Mouse (Mus musculus): Measurements from ENCODE around the gene Arl4c. TPM values are rescaled to one million over a fixed set of nuclear protein-coding genes. Genes with fewer than 3 reads are reported as not detected.

Arl4c gene
- polyA plus RNA-seq, 1 experiment from 2014 or later = 4.4 TPM

DNA sequence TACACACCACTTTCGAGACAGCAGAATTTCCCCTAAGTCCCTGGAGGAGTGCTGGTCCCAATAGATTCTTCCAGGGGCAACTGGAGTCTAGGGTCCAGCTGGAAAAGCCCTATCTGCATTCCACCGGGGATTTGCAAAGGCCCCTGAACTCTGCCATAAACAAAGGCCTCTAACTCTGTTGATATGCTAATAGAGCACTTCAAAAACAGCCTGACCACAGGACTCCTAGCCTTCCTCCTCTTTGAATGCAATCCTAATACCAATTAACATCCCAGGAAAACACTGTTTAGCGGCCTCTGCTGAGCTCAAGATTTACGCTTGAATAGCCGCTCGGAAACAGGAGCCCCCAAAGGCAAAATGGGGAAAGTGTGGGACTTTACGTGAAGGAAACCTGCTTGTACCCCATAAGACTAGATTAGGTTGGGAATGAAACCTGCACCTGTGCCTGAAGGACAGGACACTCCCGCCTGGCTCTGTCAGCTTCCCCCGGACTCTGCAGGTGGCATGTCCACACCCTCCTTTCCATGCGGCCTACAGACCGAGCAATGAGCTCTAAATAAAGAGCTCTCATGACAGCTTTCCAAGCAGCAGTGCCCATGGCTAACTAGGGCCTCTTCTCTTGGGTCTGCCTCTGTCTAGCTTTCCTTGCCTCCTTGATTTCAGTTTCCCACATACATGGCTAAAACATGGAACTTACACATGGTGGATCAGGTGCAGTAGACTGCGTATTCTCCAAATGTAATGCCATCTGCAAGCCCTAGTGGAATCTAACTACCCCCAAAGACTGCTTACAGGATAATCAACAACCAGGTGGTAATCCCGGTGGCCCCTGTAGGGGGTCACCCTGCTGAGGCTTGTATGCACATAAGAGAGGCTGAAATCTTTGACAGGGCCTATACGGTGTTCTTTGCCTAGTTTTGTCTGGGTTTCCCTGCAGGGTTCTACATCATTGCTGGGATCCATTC is 32.9 kb downstream of the Arl4c start:
- H3K27me3 ChIP-seq (ENCODE audit: control insufficient read depth, insufficient read depth, low read length) = no peaks in the 10 kb centered on the region
- H3K9ac ChIP-seq (ENCODE audit: low read length) = no peak overlapping the region
- peaks cover 3 to 13% of the 10 kb centered on the region in 2 experiments; a peak in 3 of 4 replicates for H3K4me1 ChIP-seq (ENCODE audit: control insufficient read depth in 2 of 2, insufficient read depth in 2 of 2, low read length in 2 of 2)
- H3K9me3 ChIP-seq (ENCODE audit: control insufficient read depth, low read length) = no peaks in the 10 kb centered on the region
- no peaks in the 10 kb centered on the region for H3K36me3 ChIP-seq (ENCODE audit: control insufficient read depth, insufficient read depth, low read length)
- H3K4me3 ChIP-seq (ENCODE audit: control insufficient read depth in 1 of 2, insufficient read depth in 1 of 2, low read depth in 1 of 2, low read length in 2 of 2) = no peak overlapping the region
- H3K4me2 ChIP-seq (ENCODE audit: low read length) = 0 out of 2 replicates have a peak overlapping the region, but pooled peaks have one; percentile 11
- WGBS = 39% methylated on average over 14 of the region's 14 CpGs
- ATAC-seq (ENCODE audit: insufficient number of reproducible peaks, insufficient read depth, low FRiP score, low read depth) = no peak
- no peak overlapping the region for H3K27ac ChIP-seq (replicated peaks in 1 of 2; ENCODE audit: control insufficient read depth in 1 of 2, insufficient read depth in 1 of 2, low read depth in 2 of 2, low read length in 2 of 2)

DNA sequence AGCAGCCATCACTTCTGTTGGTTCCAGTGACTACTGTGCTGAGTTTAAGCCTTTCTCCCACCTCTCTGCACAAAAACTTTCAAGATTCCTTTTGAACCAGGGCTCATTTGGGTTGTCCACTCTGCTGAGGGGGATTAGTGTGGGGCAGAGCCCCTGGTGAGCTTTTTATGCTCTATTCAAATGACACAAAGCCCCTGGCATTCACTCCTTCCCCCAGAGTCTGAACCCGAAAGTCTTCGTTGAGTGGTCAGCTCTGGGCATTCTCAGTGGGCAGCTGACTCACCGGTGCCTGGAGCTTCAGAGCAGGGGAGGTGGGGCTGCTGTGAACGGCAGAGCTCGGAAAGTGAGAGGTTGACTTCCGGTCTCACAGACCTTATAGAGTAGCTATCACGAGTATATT is 33.7 kb downstream of the Arl4c start:
- H3K9me3 ChIP-seq (ENCODE audit: control insufficient read depth, low read length) = no peaks in the 10 kb centered on the region
- ATAC-seq (ENCODE audit: insufficient number of reproducible peaks, insufficient read depth, low FRiP score, low read depth) = no peak
- no peak overlapping the region for H3K9ac ChIP-seq (ENCODE audit: low read length)
- no peak overlapping the region for H3K27ac ChIP-seq (replicated peaks in 1 of 2; ENCODE audit: control insufficient read depth in 1 of 2, insufficient read depth in 1 of 2, low read depth in 2 of 2, low read length in 2 of 2)
- 12% methylated on average over 7 of the region's 7 CpGs for WGBS
- H3K4me3 ChIP-seq (ENCODE audit: control insufficient read depth in 1 of 2, insufficient read depth in 1 of 2, low read depth in 1 of 2, low read length in 2 of 2) = no peak overlapping the region
- H3K4me2 ChIP-seq (ENCODE audit: low read length) = 0 out of 2 replicates have a peak overlapping the region, but pooled peaks have one; percentile 11
- no peaks in the 10 kb centered on the region for H3K36me3 ChIP-seq (ENCODE audit: control insufficient read depth, insufficient read depth, low read length)
- H3K4me1 ChIP-seq (ENCODE audit: control insufficient read depth in 2 of 2, insufficient read depth in 2 of 2, low read length in 2 of 2) = peaks cover 3 to 13% of the 10 kb centered on the region in 2 experiments; a peak in 3 of 4 replicates
- no peaks in the 10 kb centered on the region for H3K27me3 ChIP-seq (ENCODE audit: control insufficient read depth, insufficient read depth, low read length)

- 48% methylated on average over 3 of the region's 3 CpGs for WGBS
These were observed 37.4 kb downstream of the Arl4c start for GRCm38 (mm10) chr1:88664623-88665022.

GRCm38 (mm10) chr1:88662736-88663135 is 39.3 kb downstream of the Arl4c start:
- Histone ChIP-seq H3K27ac (replicated peaks in 1 of 2; ENCODE audit: control insufficient read depth in 1 of 2, insufficient read depth in 1 of 2, low read depth in 2 of 2, low read length in 2 of 2) (peak overlapping the region in 1 of 2 experiments; percentile 4; a peak in 1 of 4 replicates), H3K4me2 (ENCODE audit: low read length) (no peak overlapping the region), H3K4me1 (ENCODE audit: control insufficient read depth in 2 of 2, insufficient read depth in 2 of 2, low read length in 2 of 2) (peaks cover 12% of the 10 kb centered on the region in 2 experiments; a peak in 3 of 4 replicates), H3K4me3 (ENCODE audit: control insufficient read depth in 1 of 2, insufficient read depth in 1 of 2, low read depth in 1 of 2, low read length in 2 of 2) (no peak overlapping the region), H3K9ac (ENCODE audit: low read length) (no peak overlapping the region), H3K36me3 (ENCODE audit: control insufficient read depth, insufficient read depth, low read length) (no peaks in the 10 kb centered on the region), H3K9me3 (ENCODE audit: control insufficient read depth, low read length) (no peaks in the 10 kb centered on the region), H3K27me3 (ENCODE audit: control insufficient read depth, insufficient read depth, low read length) (no peaks in the 10 kb centered on the region)
- WGBS = 66% methylated on average over 5 of the region's 5 CpGs
- no peak for ATAC-seq (ENCODE audit: insufficient number of reproducible peaks, insufficient read depth, low FRiP score, low read depth)

More at GRCm38 (mm10) chr1:88664623-88665022, 37.4 kb downstream of the Arl4c start:
- Histone ChIP-seq H3K9ac (ENCODE audit: low read length) (no peak overlapping the region), H3K9me3 (ENCODE audit: control insufficient read depth, low read length) (no peaks in the 10 kb centered on the region), H3K36me3 (ENCODE audit: control insufficient read depth, insufficient read depth, low read length) (no peaks in the 10 kb centered on the region), H3K27me3 (ENCODE audit: control insufficient read depth, insufficient read depth, low read length) (no peaks in the 10 kb centered on the region), H3K27ac (replicated peaks in 1 of 2; ENCODE audit: control insufficient read depth in 1 of 2, insufficient read depth in 1 of 2, low read depth in 2 of 2, low read length in 2 of 2) (no peak overlapping the region), H3K4me2 (ENCODE audit: low read length) (no peak overlapping the region), H3K4me3 (ENCODE audit: control insufficient read depth in 1 of 2, insufficient read depth in 1 of 2, low read depth in 1 of 2, low read length in 2 of 2) (no peak overlapping the region), H3K4me1 (ENCODE audit: control insufficient read depth in 2 of 2, insufficient read depth in 2 of 2, low read length in 2 of 2) (peaks cover 4 to 12% of the 10 kb centered on the region in 2 experiments; a peak in 3 of 4 replicates)
- no peak for ATAC-seq (ENCODE audit: insufficient number of reproducible peaks, insufficient read depth, low FRiP score, low read depth)

- Histone ChIP-seq H3K36me3 (ENCODE audit: control insufficient read depth, insufficient read depth, low read length) (no peaks in the 10 kb centered on the region), H3K27me3 (ENCODE audit: control insufficient read depth, insufficient read depth, low read length) (no peaks in the 10 kb centered on the region), H3K27ac (replicated peaks in 1 of 2; ENCODE audit: control insufficient read depth in 1 of 2, insufficient read depth in 1 of 2, low read depth in 2 of 2, low read length in 2 of 2) (no peak overlapping the region), H3K4me3 (ENCODE audit: control insufficient read depth in 1 of 2, insufficient read depth in 1 of 2, low read depth in 1 of 2, low read length in 2 of 2) (no peak overlapping the region), H3K9me3 (ENCODE audit: control insufficient read depth, low read length) (no peaks in the 10 kb centered on the region), H3K4me2 (ENCODE audit: low read length) (no peak overlapping the region), H3K4me1 (ENCODE audit: control insufficient read depth in 2 of 2, insufficient read depth in 2 of 2, low read length in 2 of 2) (peaks cover 12 to 17% of the 10 kb centered on the region in 2 experiments; a peak in 3 of 4 replicates), H3K9ac (ENCODE audit: low read length) (no peak overlapping the region)
- 84% methylated on average over 3 of the region's 3 CpGs for WGBS
- ATAC-seq (ENCODE audit: insufficient number of reproducible peaks, insufficient read depth, low FRiP score, low read depth) = no peak
These were observed 40.8 kb downstream of the Arl4c start for GRCm38 (mm10) chr1:88661209-88661608.

- Histone ChIP-seq H3K27me3 (ENCODE audit: control insufficient read depth, insufficient read depth, low read length) (no peaks in the 10 kb centered on the region), H3K36me3 (ENCODE audit: control insufficient read depth, insufficient read depth, low read length) (no peaks in the 10 kb centered on the region), H3K4me1 (ENCODE audit: control insufficient read depth in 2 of 2, insufficient read depth in 2 of 2, low read length in 2 of 2) (peaks cover 12 to 17% of the 10 kb centered on the region in 2 experiments; a peak in 3 of 4 replicates), H3K9me3 (ENCODE audit: control insufficient read depth, low read length) (no peaks in the 10 kb centered on the region), H3K9ac (ENCODE audit: low read length) (0 out of 2 replicates have a peak overlapping the region, but pooled peaks have one; percentile 21), H3K4me3 (ENCODE audit: control insufficient read depth in 1 of 2, insufficient read depth in 1 of 2, low read depth in 1 of 2, low read length in 2 of 2) (no peak overlapping the region), H3K27ac (replicated peaks in 1 of 2; ENCODE audit: control insufficient read depth in 1 of 2, insufficient read depth in 1 of 2, low read depth in 2 of 2, low read length in 2 of 2) (peak overlapping the region; percentile 78), H3K4me2 (ENCODE audit: low read length) (peak overlapping the region; percentile 19; the same call in 1 of the 2 replicates)
- 29% methylated on average over 6 of the region's 6 CpGs for WGBS
- ATAC-seq (ENCODE audit: insufficient number of reproducible peaks, insufficient read depth, low FRiP score, low read depth) = peak; percentile 59
These were observed 43.6 kb downstream of the Arl4c start for GRCm38 (mm10) chr1:88658290-88658857.

DNA sequence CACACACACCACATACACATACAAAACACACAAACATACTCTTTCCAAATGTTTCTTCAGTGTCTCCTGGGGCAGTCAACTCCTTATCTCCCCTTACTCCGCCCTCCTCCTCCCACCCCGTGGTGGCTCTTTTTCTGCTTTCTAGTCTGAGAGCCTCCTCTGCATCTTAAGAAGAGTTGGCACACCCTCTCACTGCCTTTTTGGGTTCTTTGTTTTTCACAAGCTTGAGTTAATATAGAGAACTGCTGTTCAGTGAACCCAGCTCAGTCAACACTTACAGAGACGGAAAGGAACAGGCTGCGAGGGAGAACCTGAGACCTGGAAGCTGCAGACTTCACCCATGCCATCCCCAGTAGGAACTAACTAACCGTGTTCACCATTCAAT is 45.9 kb downstream of the Arl4c start:
- no peak overlapping the region for H3K4me2 ChIP-seq (ENCODE audit: low read length)
- no peaks in the 10 kb centered on the region for H3K9me3 ChIP-seq (ENCODE audit: control insufficient read depth, low read length)
- H3K4me1 ChIP-seq (ENCODE audit: control insufficient read depth in 2 of 2, insufficient read depth in 2 of 2, low read length in 2 of 2) = peaks cover 12 to 15% of the 10 kb centered on the region in 2 experiments; a peak in 3 of 4 replicates
- H3K27ac ChIP-seq (replicated peaks in 1 of 2; ENCODE audit: control insufficient read depth in 1 of 2, insufficient read depth in 1 of 2, low read depth in 2 of 2, low read length in 2 of 2) = no peak overlapping the region
- H3K36me3 ChIP-seq (ENCODE audit: control insufficient read depth, insufficient read depth, low read length) = no peaks in the 10 kb centered on the region
- H3K4me3 ChIP-seq (ENCODE audit: control insufficient read depth in 1 of 2, insufficient read depth in 1 of 2, low read depth in 1 of 2, low read length in 2 of 2) = no peak overlapping the region
- no peak for ATAC-seq (ENCODE audit: insufficient number of reproducible peaks, insufficient read depth, low FRiP score, low read depth)
- H3K9ac ChIP-seq (ENCODE audit: low read length) = no peak overlapping the region
- WGBS = 69% methylated on average over 5 of the region's 5 CpGs
- H3K27me3 ChIP-seq (ENCODE audit: control insufficient read depth, insufficient read depth, low read length) = no peaks in the 10 kb centered on the region
